ENCODE assay signal across 26 mouse cellular contexts in genomic region chr12:71753276-71753675, GRCm38 (mm10).
DNase-seq lines count a peak whose midpoint lies in the region; ATAC-seq lines count a peak whose summit lies in the region.
"Had no signal": no experiment of that assay in that cellular context is flagged by ENCODE, and none has a peak within 500 bp of the region (broad histone marks: within the 10 kb centered on the region; RNA-seq: fewer than 3 reads in every experiment).

No protein-coding gene starts in this region.

- H3K4me1 ChIP-seq in heart, embryonic 10.5 days, result peaks cover 15% of the 10 kb centered on the region
- H3K4me1 ChIP-seq in intestine, embryonic 15.5 days (replicated peaks), result peaks cover 2% of the 10 kb centered on the region; the same call in 1 of the 2 replicates
- H3K4me1 ChIP-seq: forebrain, embryonic 12.5 days had no signal

- no peak overlapping the region for H3K9ac ChIP-seq in intestine, embryonic 15.5 days
- H3K9ac ChIP-seq: embryonic facial prominence, embryonic 13.5 days; forebrain, embryonic 12.5 days; forebrain, embryonic 15.5 days; heart, embryonic 13.5 days; hindbrain, embryonic 13.5 days had no signal

- H3K27me3 ChIP-seq in heart, embryonic 10.5 days (ENCODE audit: insufficient read depth, poor library complexity, severe bottlenecking), result no peaks in the 10 kb centered on the region
- H3K27me3 ChIP-seq in intestine, embryonic 15.5 days (replicated peaks), result no peaks in the 10 kb centered on the region
- H3K27me3 ChIP-seq: CH12.LX; embryonic facial prominence, embryonic 13.5 days; forebrain, embryonic 12.5 days; forebrain, embryonic 15.5 days; heart, embryonic 13.5 days; hindbrain, embryonic 13.5 days had no signal

- H3K27ac ChIP-seq in heart, embryonic 10.5 days, result no peak overlapping the region
- no peak overlapping the region for H3K27ac ChIP-seq in intestine, embryonic 15.5 days
- H3K27ac ChIP-seq: embryonic facial prominence, embryonic 10.5 days; embryonic facial prominence, embryonic 13.5 days; forebrain, embryonic 12.5 days; heart, embryonic 13.5 days; hindbrain, embryonic 13.5 days had no signal

- DNase-seq in adrenal gland, adult 2 months, result peak; percentile 67
- DNase-seq in adrenal gland, postnatal 4 days (ENCODE audit: low spot score in 2 of 2), result no peak
- DNase-seq in heart, embryonic 10.5 days (ENCODE audit: low spot score), result peak; percentile 35
- DNase-seq in heart, postnatal 10 days, result no peak
- DNase-seq in adrenal gland, adult 8-10 months, result peak; percentile 48
- DNase-seq in adrenal gland, postnatal 14 days, result peak; percentile 64
- no peak for DNase-seq in left cerebral cortex, postnatal 36 days (ENCODE audit: low spot score in 2 of 2)
- DNase-seq: B cell, adult 2 months; embryo, embryonic 11 days; gastrocnemius, postnatal 25 days; heart, adult 18-20 months; kidney, adult 18-20 months; kidney, adult 9 months had no signal

- intact Hi-C loops in heart, postnatal 10 days (cut with DNase I), result no loop called here
- intact Hi-C loops in left cerebral cortex, postnatal 36 days (cut with DNase I), result no loop called here

- H3K36me3 ChIP-seq in heart, embryonic 10.5 days, result no peaks in the 10 kb centered on the region
- H3K36me3 ChIP-seq in intestine, embryonic 15.5 days, result no peaks in the 10 kb centered on the region
- H3K36me3 ChIP-seq: embryonic facial prominence, embryonic 10.5 days; embryonic facial prominence, embryonic 13.5 days; forebrain, embryonic 12.5 days; forebrain, embryonic 15.5 days; G1E; heart, embryonic 13.5 days; hindbrain, embryonic 13.5 days had no signal

- no peaks in the 10 kb centered on the region for H3K9me3 ChIP-seq in heart, embryonic 10.5 days
- H3K9me3 ChIP-seq in intestine, embryonic 15.5 days, result no peaks in the 10 kb centered on the region
- H3K9me3 ChIP-seq: embryonic facial prominence, embryonic 10.5 days; embryonic facial prominence, embryonic 13.5 days; forebrain, embryonic 12.5 days; forebrain, embryonic 15.5 days; G1E; heart, embryonic 13.5 days; hindbrain, embryonic 13.5 days had no signal

- no peak for ATAC-seq in intestine, embryonic 15.5 days
- ATAC-seq: forebrain, embryonic 15.5 days; hindbrain, embryonic 16.5 days; intestine, embryonic 16.5 days; Patski had no signal

- no peak overlapping the region for H3K4me3 ChIP-seq in heart, embryonic 10.5 days
- H3K4me3 ChIP-seq in intestine, embryonic 15.5 days (replicated peaks), result no peak overlapping the region
- H3K4me3 ChIP-seq: embryonic facial prominence, embryonic 10.5 days; embryonic facial prominence, embryonic 13.5 days; erythroblast, embryonic 14.5 days; forebrain, embryonic 12.5 days; forebrain, embryonic 15.5 days; heart, embryonic 13.5 days; hindbrain, embryonic 13.5 days had no signal

- H3K4me2 ChIP-seq in intestine, embryonic 15.5 days (replicated peaks), result no peak overlapping the region
- H3K4me2 ChIP-seq: embryonic facial prominence, embryonic 13.5 days; forebrain, embryonic 12.5 days; forebrain, embryonic 15.5 days; heart, embryonic 13.5 days; hindbrain, embryonic 13.5 days had no signal

- 78% methylated on average over 3 of the region's 3 CpGs for WGBS in heart, embryonic 10.5 days
- 77% methylated on average over 3 of the region's 3 CpGs for WGBS in intestine, embryonic 15.5 days

Comparison
In these comparisons a context has a peak if more than half of its experiments do, and no peak if none do; other contexts are left out.
1. DNase-seq: peak in adrenal gland, adult 2 months (single experiment), heart, embryonic 10.5 days (single experiment), adrenal gland, adult 8-10 months (single experiment) and adrenal gland, postnatal 14 days (single experiment); none in adrenal gland, postnatal 4 days (0 of 2), heart, postnatal 10 days (0 of 2) and left cerebral cortex, postnatal 36 days (0 of 2).